Mouse (Mus musculus): ENCODE measurements around the gene Ugt1a10. TPM values are rescaled to one million over a fixed set of nuclear protein-coding genes. Genes with fewer than 3 reads are reported as not detected.
A peak's percentile ranks its signal among the peaks of the same experiment; 100 is the strongest.

Ugt1a10 gene
- polyA plus RNA-seq, 1 experiment from 2014 or later, result not detected

GRCm38 (mm10) chr1:88227482-88227881 is 172.3 kb downstream of the Ugt1a10 start:
- no peak overlapping the region for H3K4me3 ChIP-seq (replicated peaks)
- no peak overlapping the region for H3K27ac ChIP-seq
- WGBS (ENCODE audit: insufficient replicate concordance), result 42% methylated on average over 2 of the region's 2 CpGs
- H3K9ac ChIP-seq, result no peak overlapping the region
- no peak overlapping the region for H3K4me2 ChIP-seq
- H3K36me3 ChIP-seq, result no peaks in the 10 kb centered on the region
- ATAC-seq (ENCODE audit: low read depth) (no peak), DNase-seq (no peak)
- H3K9me3 ChIP-seq (replicated peaks), result peaks cover 54% of the 10 kb centered on the region
- H3K4me1 ChIP-seq (replicated peaks), result no peaks in the 10 kb centered on the region
- H3K27me3 ChIP-seq, result no peaks in the 10 kb centered on the region

- ATAC-seq (ENCODE audit: low read depth) (no peak), DNase-seq (no peak)
- no peaks in the 10 kb centered on the region for H3K4me1 ChIP-seq (replicated peaks)
- H3K4me2 ChIP-seq, result no peak overlapping the region
- no peak overlapping the region for H3K4me3 ChIP-seq (replicated peaks)
- no peak overlapping the region for H3K27ac ChIP-seq
- H3K9me3 ChIP-seq (replicated peaks), result peaks cover 60% of the 10 kb centered on the region
- no peaks in the 10 kb centered on the region for H3K27me3 ChIP-seq
- 57% methylated on average over 7 of the region's 7 CpGs for WGBS (ENCODE audit: insufficient replicate concordance)
- H3K9ac ChIP-seq, result no peak overlapping the region
- no peaks in the 10 kb centered on the region for H3K36me3 ChIP-seq
These were observed 172.9 kb downstream of the Ugt1a10 start for GRCm38 (mm10) chr1:88228121-88228520.

GRCm38 (mm10) chr1:88229566-88229965 is 174.4 kb downstream of the Ugt1a10 start:
- 54% methylated on average over 3 of the region's 3 CpGs for WGBS (ENCODE audit: insufficient replicate concordance)
- Histone ChIP-seq H3K27me3 (no peaks in the 10 kb centered on the region), H3K4me2 (no peak overlapping the region), H3K4me3 (replicated peaks) (no peak overlapping the region), H3K9ac (no peak overlapping the region), H3K27ac (no peak overlapping the region), H3K4me1 (replicated peaks) (no peaks in the 10 kb centered on the region), H3K9me3 (replicated peaks) (peaks cover 74% of the 10 kb centered on the region), H3K36me3 (no peaks in the 10 kb centered on the region)
- ATAC-seq (ENCODE audit: low read depth) (no peak), DNase-seq (no peak)

GRCm38 (mm10) chr1:88229986-88230385 is 174.8 kb downstream of the Ugt1a10 start:
- Histone ChIP-seq H3K27me3 (no peaks in the 10 kb centered on the region), H3K9ac (no peak overlapping the region), H3K4me3 (replicated peaks) (no peak overlapping the region), H3K27ac (no peak overlapping the region), H3K9me3 (replicated peaks) (peaks cover 78% of the 10 kb centered on the region), H3K4me2 (no peak overlapping the region), H3K36me3 (no peaks in the 10 kb centered on the region), H3K4me1 (replicated peaks) (no peaks in the 10 kb centered on the region)
- 62% methylated on average over 5 of the region's 5 CpGs for WGBS (ENCODE audit: insufficient replicate concordance)
- ATAC-seq (ENCODE audit: low read depth), result 0 out of 2 replicates have a peak, but pooled peaks have one; percentile 8
- no peak for DNase-seq

GRCm38 (mm10) chr1:88230421-88230820 is 175.2 kb downstream of the Ugt1a10 start:
- no peak overlapping the region for H3K4me3 ChIP-seq (replicated peaks)
- no peak for DNase-seq
- no peaks in the 10 kb centered on the region for H3K27me3 ChIP-seq
- H3K4me2 ChIP-seq, result no peak overlapping the region
- ATAC-seq (ENCODE audit: low read depth), result no peak
- no peak overlapping the region for H3K27ac ChIP-seq
- no peaks in the 10 kb centered on the region for H3K36me3 ChIP-seq
- peaks cover 81% of the 10 kb centered on the region for H3K9me3 ChIP-seq (replicated peaks)
- 59% methylated on average over 7 of the region's 7 CpGs for WGBS (ENCODE audit: insufficient replicate concordance)
- H3K4me1 ChIP-seq (replicated peaks), result no peaks in the 10 kb centered on the region
- no peak overlapping the region for H3K9ac ChIP-seq

- H3K9me3 ChIP-seq (replicated peaks), result peaks cover 82% of the 10 kb centered on the region
- WGBS (ENCODE audit: insufficient replicate concordance), result 57% methylated on average over 6 of the region's 6 CpGs
- H3K4me1 ChIP-seq (replicated peaks), result no peaks in the 10 kb centered on the region
- H3K4me3 ChIP-seq (replicated peaks), result no peak overlapping the region
- no peak overlapping the region for H3K27ac ChIP-seq
- no peak overlapping the region for H3K9ac ChIP-seq
- H3K36me3 ChIP-seq, result no peaks in the 10 kb centered on the region
- no peaks in the 10 kb centered on the region for H3K27me3 ChIP-seq
- ATAC-seq (ENCODE audit: low read depth), result no peak
- H3K4me2 ChIP-seq, result no peak overlapping the region
- DNase-seq, result no peak
These were observed 176.0 kb downstream of the Ugt1a10 start for GRCm38 (mm10) chr1:88230981-88231802.

- no peak overlapping the region for H3K4me3 ChIP-seq (replicated peaks)
- 49% methylated on average over 7 of the region's 7 CpGs for WGBS (ENCODE audit: insufficient replicate concordance)
- no peaks in the 10 kb centered on the region for H3K36me3 ChIP-seq
- H3K27me3 ChIP-seq, result no peaks in the 10 kb centered on the region
- H3K9ac ChIP-seq, result no peak overlapping the region
- ATAC-seq (ENCODE audit: low read depth), result no peak
- peaks cover 79% of the 10 kb centered on the region for H3K9me3 ChIP-seq (replicated peaks)
- H3K4me2 ChIP-seq, result no peak overlapping the region
- no peak overlapping the region for H3K27ac ChIP-seq
- H3K4me1 ChIP-seq (replicated peaks), result no peaks in the 10 kb centered on the region
- no peak for DNase-seq
These were observed 176.8 kb downstream of the Ugt1a10 start for GRCm38 (mm10) chr1:88231803-88232499.

GRCm38 (mm10) chr1:88232664-88233380 is 177.6 kb downstream of the Ugt1a10 start:
- no peak for DNase-seq
- no peak overlapping the region for H3K4me3 ChIP-seq (replicated peaks)
- H3K27ac ChIP-seq, result no peak overlapping the region
- no peaks in the 10 kb centered on the region for H3K36me3 ChIP-seq
- H3K9ac ChIP-seq, result no peak overlapping the region
- H3K4me2 ChIP-seq, result no peak overlapping the region
- whole genome bisulfite sequencing (ENCODE audit: insufficient replicate concordance), result 47% methylated on average over 3 of the region's 3 CpGs
- 0 out of 2 replicates have a peak, but pooled peaks have one; percentile 2 for ATAC-seq (ENCODE audit: low read depth)
- no peaks in the 10 kb centered on the region for H3K27me3 ChIP-seq
- peaks cover 81% of the 10 kb centered on the region for H3K9me3 ChIP-seq (replicated peaks)
- no peaks in the 10 kb centered on the region for H3K4me1 ChIP-seq (replicated peaks)

GRCm38 (mm10) chr1:88233421-88234247 is 178.4 kb downstream of the Ugt1a10 start:
- Histone ChIP-seq H3K9me3 (replicated peaks) (peaks cover 83% of the 10 kb centered on the region), H3K4me2 (no peak overlapping the region), H3K9ac (no peak overlapping the region), H3K27ac (no peak overlapping the region), H3K4me1 (replicated peaks) (no peaks in the 10 kb centered on the region), H3K27me3 (no peaks in the 10 kb centered on the region), H3K36me3 (no peaks in the 10 kb centered on the region), H3K4me3 (replicated peaks) (no peak overlapping the region)
- ATAC-seq (ENCODE audit: low read depth) (0 out of 2 replicates have a peak, but pooled peaks have one; percentile 3), DNase-seq (no peak)
- 54% methylated on average over 14 of the region's 14 CpGs for WGBS (ENCODE audit: insufficient replicate concordance)

GRCm38 (mm10) chr1:88234248-88234610 is 179.0 kb downstream of the Ugt1a10 start:
- DNase-seq, result no peak
- no peak overlapping the region for H3K9ac ChIP-seq

More at GRCm38 (mm10) chr1:88234248-88234610, 179.0 kb downstream of the Ugt1a10 start:
- H3K9me3 ChIP-seq (replicated peaks), result peaks cover 88% of the 10 kb centered on the region
- 45% methylated on average over 4 of the region's 4 CpGs for WGBS (ENCODE audit: insufficient replicate concordance)
- H3K36me3 ChIP-seq, result no peaks in the 10 kb centered on the region
- ATAC-seq (ENCODE audit: low read depth), result no peak
- no peak overlapping the region for H3K27ac ChIP-seq
- H3K27me3 ChIP-seq, result no peaks in the 10 kb centered on the region
- no peak overlapping the region for H3K4me2 ChIP-seq
- H3K4me3 ChIP-seq (replicated peaks), result no peak overlapping the region
- H3K4me1 ChIP-seq (replicated peaks), result no peaks in the 10 kb centered on the region
